Comparison of ENCODE assay signal across 18 mouse cellular contexts in the genomic region with DNA sequence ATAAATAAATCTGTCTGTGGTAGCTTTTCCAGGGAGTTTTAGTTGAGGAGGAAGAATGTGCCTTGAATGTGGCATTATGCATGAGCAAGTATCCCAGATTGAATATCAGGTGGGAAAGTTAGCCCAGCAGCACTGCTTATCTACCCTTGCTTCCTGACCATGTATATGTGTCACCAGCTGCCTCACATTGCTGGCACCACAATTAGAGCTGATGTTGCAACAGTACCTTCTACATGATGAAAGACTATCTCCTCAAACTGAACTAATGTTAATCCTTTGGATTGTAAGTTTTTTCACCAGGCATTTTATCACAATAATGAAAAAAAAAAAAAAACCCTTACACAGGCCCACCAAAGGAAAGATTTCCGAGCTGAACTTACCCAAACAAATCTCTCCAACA.
"Had no signal": no experiment of that assay in that cellular context is flagged by ENCODE, and none has a peak within 500 bp of the region (broad histone marks: within the 10 kb centered on the region; RNA-seq: fewer than 3 reads in every experiment).

No protein-coding gene starts in this region.

- H3K9me3 ChIP-seq: liver, embryonic 13.5 days; liver, embryonic 15.5 days; megakaryocyte, embryonic 14.5 days; midbrain, embryonic 13.5 days; midbrain, embryonic 15.5 days; neural tube, embryonic 13.5 days; neural tube, embryonic 15.5 days had no signal

- H3K27me3 ChIP-seq: liver, embryonic 13.5 days; liver, embryonic 15.5 days; megakaryocyte, embryonic 14.5 days; midbrain, embryonic 13.5 days; midbrain, embryonic 15.5 days; neural tube, embryonic 13.5 days; neural tube, embryonic 15.5 days had no signal

- H3K27ac ChIP-seq: liver, embryonic 13.5 days; liver, embryonic 15.5 days; macrophage; midbrain, embryonic 13.5 days; midbrain, embryonic 15.5 days; neural tube, embryonic 13.5 days; neural tube, embryonic 15.5 days had no signal

- H3K4me3 ChIP-seq: liver, embryonic 13.5 days; liver, embryonic 15.5 days; megakaryocyte, embryonic 14.5 days; midbrain, embryonic 13.5 days; midbrain, embryonic 15.5 days; neural tube, embryonic 13.5 days; neural tube, embryonic 15.5 days had no signal

- DNase-seq: liver, embryonic 13.5 days; liver, postnatal 0 days; lung, embryonic 14.5 days; retina, postnatal 1 day; right cerebral cortex, adult 18-20 months; right cerebral cortex, postnatal 25 days; right cerebral cortex, postnatal 4 days; spleen, adult 18-20 months; thymus, adult 2 months; thymus, postnatal 25 days; thymus, postnatal 4 days had no signal

- H3K36me3 ChIP-seq: liver, embryonic 13.5 days; liver, embryonic 15.5 days; midbrain, embryonic 13.5 days; midbrain, embryonic 15.5 days; neural tube, embryonic 13.5 days; neural tube, embryonic 15.5 days had no signal

- H3K4me1 ChIP-seq: liver, embryonic 13.5 days; liver, embryonic 15.5 days; megakaryocyte, embryonic 14.5 days; midbrain, embryonic 13.5 days; midbrain, embryonic 15.5 days; neural tube, embryonic 13.5 days; neural tube, embryonic 15.5 days had no signal
